Comparison of ENCODE assay signal across 22 mouse cellular contexts in the genomic region with DNA sequence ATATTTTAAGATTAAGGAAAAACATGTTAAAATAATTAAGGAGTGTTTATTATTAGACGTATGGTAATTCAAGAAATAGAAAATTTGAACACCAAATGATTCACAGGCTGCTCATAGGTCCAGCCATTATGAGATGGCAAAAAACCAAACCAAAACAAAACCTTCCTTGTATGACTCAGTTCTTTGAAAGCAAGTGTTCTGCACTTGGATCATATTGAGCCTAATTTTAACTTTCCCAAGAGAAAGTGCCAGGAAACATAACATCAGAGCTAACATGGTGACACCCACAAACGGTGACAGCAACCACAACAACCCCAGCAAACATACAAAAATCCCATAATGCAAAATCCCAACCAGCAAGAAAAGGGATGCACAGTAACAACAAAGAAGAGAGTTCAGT.
DNase-seq lines count a peak whose midpoint lies in the region; ATAC-seq and TF ChIP-seq lines count a peak whose summit lies in the region.
"Had no signal": no experiment of that assay in that cellular context is flagged by ENCODE, and none has a peak within 500 bp of the region (broad histone marks: within the 10 kb centered on the region; RNA-seq: fewer than 3 reads in every experiment).

No protein-coding gene starts in this region.

- H3K4me3 ChIP-seq in forebrain, embryonic 12.5 days (replicated peaks): no peak overlapping the region
- H3K4me3 ChIP-seq in lung, adult 2 months (replicated peaks; ENCODE audit: extremely low read depth, low read depth, low read length): no peak overlapping the region
- H3K4me3 ChIP-seq: forebrain, embryonic 15.5 days; gastrocnemius, adult 2 months; hindbrain, embryonic 10.5 days had no signal

- no peak overlapping the region for H3K9ac ChIP-seq in forebrain, embryonic 12.5 days
- H3K9ac ChIP-seq: forebrain, embryonic 15.5 days; hindbrain, embryonic 14.5 days had no signal

- no peak overlapping the region for H3K27ac ChIP-seq in forebrain, embryonic 12.5 days
- H3K27ac ChIP-seq: forebrain, embryonic 15.5 days; gastrocnemius, adult 2 months; hindbrain, embryonic 10.5 days; hindbrain, embryonic 14.5 days; hindbrain, postnatal 0 days had no signal

- H3K4me1 ChIP-seq in forebrain, embryonic 12.5 days: no peaks in the 10 kb centered on the region
- no peaks in the 10 kb centered on the region for H3K4me1 ChIP-seq in lung, adult 2 months (ENCODE audit: control insufficient read depth, insufficient read depth, low read length)
- H3K4me1 ChIP-seq: forebrain, embryonic 15.5 days; hindbrain, embryonic 10.5 days had no signal

- no peak for TF ChIP-seq POLR2A in lung, adult 2 months (IDR thresholded peaks at IDR 0.05; ENCODE audit: borderline replicate concordance, extremely low read depth, low read depth, low read length)

- no peaks in the 10 kb centered on the region for H3K9me3 ChIP-seq in forebrain, embryonic 12.5 days
- H3K9me3 ChIP-seq: forebrain, embryonic 15.5 days; hindbrain, embryonic 10.5 days had no signal

- no peaks in the 10 kb centered on the region for H3K36me3 ChIP-seq in forebrain, embryonic 12.5 days (replicated peaks)
- H3K36me3 ChIP-seq: forebrain, embryonic 15.5 days; hindbrain, embryonic 10.5 days had no signal

- H3K4me2 ChIP-seq in forebrain, embryonic 12.5 days: no peak overlapping the region
- H3K4me2 ChIP-seq: forebrain, embryonic 15.5 days; heart, embryonic 11.5 days; hindbrain, embryonic 14.5 days had no signal

- peak; percentile 60 for DNase-seq in 3T3-L1 (ENCODE audit: low read depth, low spot score)
- peak; percentile 66 for DNase-seq in Muller cell, postnatal 12 days (ENCODE audit: inconsistent ontology term)
- DNase-seq in fibroblast of lung, adult 2 months (ENCODE audit: low read depth): peak; percentile 37
- DNase-seq in lung, adult 2 months: no peak
- no peak for DNase-seq in heart, postnatal 25 days (ENCODE audit: low spot score)
- DNase-seq: adrenal gland, adult 2 months; adrenal gland, postnatal 14 days; cerebellum, adult 18-20 months; cerebellum, adult 9-10 months; cerebellum, postnatal 14 days; gastrocnemius, adult 2 months; gastrocnemius, postnatal 14 days; heart, adult 11 months; heart, postnatal 36 days; kidney, adult 18-20 months had no signal

- 89% methylated on average over 2 of the region's 2 CpGs for WGBS in forebrain, embryonic 12.5 days
- WGBS in lung, adult 2 months: 75% methylated on average over 2 of the region's 2 CpGs

- intact Hi-C loops in heart, postnatal 25 days (cut with DNase I): no loop called here

- no peak for TF ChIP-seq CTCF in lung, adult 2 months (IDR thresholded peaks at IDR 0.05; ENCODE audit: insufficient read depth, low read length)

- no peaks in the 10 kb centered on the region for H3K27me3 ChIP-seq in forebrain, embryonic 12.5 days
- H3K27me3 ChIP-seq: forebrain, embryonic 15.5 days had no signal

- ATAC-seq in forebrain, embryonic 12.5 days (ENCODE audit: low FRiP score): no peak
- ATAC-seq: forebrain, embryonic 15.5 days; hindbrain, postnatal 0 days; inflammation-experienced regulatory T-cells, adult 6 months had no signal

Comparison
In these comparisons a context has a peak if more than half of its experiments do, and no peak if none do; other contexts are left out.
1. DNase-seq: peak in 3T3-L1 (single experiment), Muller cell, postnatal 12 days (single experiment) and fibroblast of lung, adult 2 months (single experiment); none in lung, adult 2 months (single experiment) and heart, postnatal 25 days (single experiment).